Mouse (Mus musculus) inflammation-experienced regulatory T-cells, adult 6 months (primary cell): ENCODE measurements at regions not wholly inside any gene's neighbourhood (a gene's known extent, or its start where the extent isn't known, plus 50 kb on each side); places are given as distances from the start of the nearest gene placed in this dataset.

Experiments used
- ATAC-seq: one replicate; pipeline ENCODE4 v1.8.0; 2017

DNA sequence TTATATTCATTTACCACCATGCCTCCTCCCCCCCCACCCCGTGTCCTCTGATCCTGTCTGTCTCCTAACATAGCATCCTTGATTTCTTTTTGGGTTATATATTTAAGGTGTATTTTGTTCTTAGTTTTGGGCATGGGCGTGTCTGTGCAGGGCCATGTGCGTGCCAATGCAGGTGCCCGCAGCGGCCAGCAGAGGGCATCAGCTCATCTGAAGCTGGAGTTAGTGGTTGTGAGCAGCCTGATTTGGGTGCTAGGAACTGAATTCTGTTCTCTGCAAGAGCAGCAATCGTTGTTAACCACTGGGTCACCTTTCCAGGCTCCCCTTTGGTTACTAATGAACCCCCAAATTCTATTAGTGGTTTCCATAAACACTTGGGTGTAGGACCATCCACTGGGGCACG is 167.5 kb upstream of the Zfp64 start:
- ATAC-seq, result no peak

DNA sequence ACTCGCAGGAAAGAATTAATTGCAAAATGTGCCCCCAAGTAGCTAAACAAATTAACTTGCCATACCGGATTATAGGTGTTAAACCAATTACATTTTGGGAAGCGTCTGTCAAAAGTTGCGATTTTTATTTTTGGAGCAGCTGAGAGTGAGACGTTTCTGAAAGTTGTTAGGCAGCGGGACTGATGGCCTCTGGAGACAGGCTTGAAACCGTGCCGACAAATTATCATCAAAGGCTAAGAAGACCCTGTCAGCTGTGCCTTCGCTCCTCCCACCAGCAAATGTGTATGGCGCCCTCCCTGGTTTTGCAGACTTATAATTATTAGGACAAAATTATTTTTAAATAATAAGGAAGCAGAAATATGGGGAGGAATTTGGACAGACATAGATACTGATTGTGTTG is 161.5 kb upstream of the Zfp64 start:
- no peak for ATAC-seq

DNA sequence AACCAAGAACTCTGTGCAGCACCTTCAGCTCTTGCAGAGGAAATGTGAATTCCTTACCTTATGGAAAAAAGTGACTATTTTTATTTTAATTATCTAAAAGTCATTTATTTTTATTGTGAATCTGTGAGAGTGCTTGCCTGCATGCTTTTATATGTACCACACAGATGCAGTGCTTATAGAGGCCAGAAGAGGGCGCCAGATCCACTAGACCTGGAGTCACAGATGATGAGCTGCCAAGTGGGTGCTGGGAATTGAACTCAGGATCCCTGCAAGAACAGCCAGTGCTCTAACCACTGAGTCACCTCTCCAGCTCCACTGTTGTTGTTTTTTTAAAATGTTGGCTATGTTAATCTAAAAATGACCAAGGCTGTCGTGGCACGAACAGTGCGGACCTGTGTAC is 153.7 kb upstream of the Zfp64 start:
- no peak for ATAC-seq

DNA sequence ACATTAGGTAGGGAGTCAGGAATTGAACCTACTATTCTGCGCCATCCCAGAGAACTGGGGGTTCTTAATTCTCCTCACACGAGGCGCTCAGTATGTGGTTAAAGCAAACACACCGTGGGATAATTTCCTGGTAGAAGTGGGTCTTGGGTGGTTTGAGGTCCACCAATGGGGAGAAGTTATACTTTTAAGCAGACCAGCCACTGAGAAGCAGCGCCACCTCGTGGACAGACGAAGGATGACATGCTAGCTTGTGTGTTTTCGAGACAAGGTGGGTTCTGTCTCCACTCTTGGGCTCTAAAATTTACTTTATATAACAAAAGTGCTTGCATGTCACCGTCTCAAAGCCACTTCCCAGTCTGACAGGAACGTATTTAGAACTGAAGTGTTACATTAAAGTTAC is 152.7 kb upstream of the Zfp64 start:
- no peak for ATAC-seq

DNA sequence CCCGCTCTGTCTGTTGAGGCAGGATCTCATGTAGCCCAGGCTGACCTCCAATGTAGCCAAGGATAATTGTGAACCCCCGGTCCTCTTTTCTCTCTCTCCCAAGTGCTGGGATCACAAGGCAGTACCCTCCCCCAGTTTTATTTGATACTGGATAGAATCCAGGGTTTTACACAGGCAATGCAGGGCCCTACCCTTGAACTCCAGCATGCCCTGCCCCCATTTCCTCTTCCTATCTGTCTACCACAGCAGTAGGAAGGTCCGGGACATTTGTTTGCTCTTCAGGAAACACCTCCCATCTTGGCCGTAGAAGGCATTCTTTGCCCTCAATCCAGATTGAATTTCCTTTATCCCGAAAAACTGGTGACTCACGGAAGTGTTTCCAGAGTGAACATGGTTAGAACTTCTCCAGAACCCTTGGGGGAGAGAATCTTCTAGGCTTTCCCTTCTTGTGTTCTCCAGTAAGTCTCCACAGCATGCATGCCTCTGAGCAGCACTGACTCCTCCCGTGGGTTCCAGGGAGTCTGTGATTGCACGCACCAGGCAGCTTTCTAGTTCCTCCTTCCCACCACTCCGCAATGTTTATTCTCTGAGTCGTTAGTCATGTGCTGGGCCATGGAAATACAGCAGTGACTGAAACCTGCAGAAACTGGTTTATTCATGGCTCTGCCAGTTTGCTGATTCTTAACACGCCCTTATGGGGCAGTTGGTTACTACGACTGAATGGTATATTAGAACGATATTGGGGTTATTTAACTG is 146.3 kb upstream of the Zfp64 start:
- ATAC-seq, result no peak

DNA sequence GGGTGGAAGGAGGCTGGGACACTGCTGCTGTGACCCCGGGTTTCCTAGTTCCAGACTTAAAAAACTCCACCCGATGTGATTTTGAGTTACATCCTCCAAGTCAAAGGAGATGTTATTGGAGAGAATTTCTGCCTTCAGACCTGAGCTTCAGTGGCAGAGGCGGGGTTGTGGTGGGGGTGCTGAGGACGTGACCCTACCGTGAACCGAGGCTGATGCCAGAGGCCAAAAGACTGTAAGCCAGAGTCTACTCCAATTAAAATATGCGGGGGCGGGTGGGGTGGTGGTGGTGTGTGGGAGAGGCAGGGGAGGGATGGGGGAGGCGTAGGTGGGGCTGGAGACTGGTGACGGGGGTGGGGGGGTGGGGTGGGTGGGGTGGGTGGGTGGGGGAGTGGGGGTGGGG is 145.1 kb upstream of the Zfp64 start:
- ATAC-seq, result no peak

DNA sequence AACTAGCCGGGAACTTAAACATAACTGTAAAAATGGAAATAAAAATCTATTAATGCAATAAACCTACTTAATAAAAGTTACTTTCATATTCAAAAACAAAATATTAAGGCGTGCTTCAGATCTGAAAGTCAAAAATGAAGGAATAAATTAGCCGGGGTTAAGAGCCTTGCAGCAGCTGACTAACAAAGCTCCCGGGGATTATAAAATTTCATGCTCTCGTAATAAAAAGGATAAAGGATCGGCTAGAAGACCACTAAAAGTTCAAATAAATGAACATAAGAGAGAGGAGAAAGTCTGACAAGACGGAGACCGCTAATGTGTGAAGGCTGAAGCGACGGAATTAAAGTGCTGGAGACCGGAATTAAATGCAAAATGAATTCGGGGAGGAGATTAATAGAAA is 144.3 kb upstream of the Zfp64 start:
- no peak for ATAC-seq

DNA sequence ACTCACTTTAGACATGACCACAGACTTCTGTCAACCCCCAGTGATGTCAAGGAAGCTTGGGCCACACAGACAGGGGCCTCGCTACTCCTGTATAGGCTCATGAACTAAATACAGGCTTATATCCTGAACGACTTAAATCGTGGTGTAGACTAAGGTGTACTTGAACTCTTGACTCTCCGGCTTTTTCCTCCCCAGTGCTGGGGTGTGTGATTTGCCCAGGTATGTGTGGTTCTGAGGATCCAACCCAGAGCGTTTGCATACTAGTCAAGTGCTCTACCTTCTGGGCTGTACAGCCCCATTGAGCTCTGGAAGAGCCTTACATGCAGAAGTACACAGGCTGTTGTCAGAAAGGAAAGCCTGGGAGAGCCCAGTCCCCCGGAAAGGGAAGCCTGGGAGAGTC is 143.2 kb upstream of the Zfp64 start:
- no peak for ATAC-seq

DNA sequence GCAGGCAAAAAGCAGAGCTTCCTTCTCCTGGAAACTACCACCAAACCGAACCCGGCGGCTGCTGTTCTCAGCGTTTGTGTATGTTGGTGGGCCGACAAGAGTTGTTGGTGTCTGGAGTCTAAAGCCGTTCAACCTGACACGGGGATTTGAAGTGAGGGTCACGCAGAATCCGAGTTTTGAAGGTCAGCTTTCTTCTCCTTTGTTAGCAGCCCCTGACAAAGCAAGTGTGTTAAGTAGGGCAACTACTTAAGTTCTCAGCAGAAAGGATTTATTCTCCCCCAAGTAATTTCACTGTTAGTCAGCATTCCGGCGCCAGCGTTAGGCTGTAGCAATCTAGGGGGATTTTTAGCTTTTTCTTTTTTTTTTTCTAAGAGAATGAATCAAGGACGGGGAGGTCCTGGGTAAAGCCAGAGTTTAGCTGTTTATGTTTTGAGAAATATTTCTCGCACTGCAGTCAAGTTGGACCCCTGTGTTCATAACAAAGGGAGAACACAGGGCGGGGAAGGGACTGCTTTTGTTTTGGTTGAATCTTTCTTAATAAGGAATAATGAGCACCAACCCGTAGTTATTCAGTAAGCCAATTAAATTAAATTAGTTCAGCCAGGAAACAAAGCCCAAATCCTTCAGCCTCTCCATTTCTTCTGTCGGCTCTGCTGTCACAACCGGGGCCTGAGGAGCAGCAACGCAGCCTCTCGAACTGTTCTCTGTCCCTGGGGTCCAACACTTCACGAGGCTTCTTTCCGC is 138.8 kb upstream of the Zfp64 start:
- ATAC-seq, result no peak

DNA sequence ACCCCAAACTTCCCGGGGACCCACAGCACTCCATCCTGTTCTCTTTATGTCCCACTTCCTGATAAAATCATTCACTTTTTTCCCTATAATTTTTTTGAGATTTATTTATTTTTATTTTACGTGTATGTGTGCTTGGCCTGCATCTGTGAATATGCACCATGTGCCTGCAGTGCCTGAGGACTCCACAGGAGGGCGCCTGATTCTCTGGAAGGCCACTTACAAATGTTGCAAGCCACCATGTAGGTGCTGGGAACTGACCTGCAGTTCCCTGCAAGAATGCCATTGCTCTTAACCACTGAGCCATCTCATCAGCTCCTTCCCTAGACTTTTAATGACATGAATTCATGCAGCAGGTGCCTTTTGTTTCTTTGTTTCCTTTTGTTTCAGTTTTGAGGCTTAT is 134.9 kb upstream of the Zfp64 start:
- ATAC-seq, result no peak

DNA sequence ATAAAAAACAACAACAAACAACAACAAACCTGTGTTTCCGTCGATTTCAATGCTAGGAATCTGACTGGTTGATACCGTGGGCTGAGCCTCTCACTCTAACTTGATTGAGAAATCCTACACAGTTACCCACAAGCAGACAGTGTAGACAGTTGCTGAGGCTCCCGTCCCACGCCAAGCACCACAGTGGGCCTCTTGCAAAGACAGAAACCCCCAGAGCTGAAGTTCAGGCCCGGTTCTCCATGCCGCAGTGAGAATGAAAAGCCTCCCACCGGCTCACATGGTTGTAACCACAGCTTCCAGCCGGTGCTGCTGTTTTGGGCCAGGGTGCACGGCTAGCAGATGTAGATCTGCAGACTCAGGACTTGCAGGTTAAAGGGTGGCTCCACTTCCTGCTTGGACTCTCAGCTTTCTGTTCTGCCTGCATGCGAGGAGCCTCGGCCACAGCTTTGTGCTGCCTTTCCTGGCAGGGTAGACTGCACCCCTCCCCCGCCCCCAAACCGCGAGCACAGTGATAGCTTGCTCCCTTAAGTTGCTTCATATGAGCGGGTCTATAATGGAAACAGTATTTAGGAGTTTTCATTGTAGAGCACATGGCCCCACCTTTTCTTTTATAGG is 133.6 kb upstream of the Zfp64 start:
- peak; percentile 73 for ATAC-seq

DNA sequence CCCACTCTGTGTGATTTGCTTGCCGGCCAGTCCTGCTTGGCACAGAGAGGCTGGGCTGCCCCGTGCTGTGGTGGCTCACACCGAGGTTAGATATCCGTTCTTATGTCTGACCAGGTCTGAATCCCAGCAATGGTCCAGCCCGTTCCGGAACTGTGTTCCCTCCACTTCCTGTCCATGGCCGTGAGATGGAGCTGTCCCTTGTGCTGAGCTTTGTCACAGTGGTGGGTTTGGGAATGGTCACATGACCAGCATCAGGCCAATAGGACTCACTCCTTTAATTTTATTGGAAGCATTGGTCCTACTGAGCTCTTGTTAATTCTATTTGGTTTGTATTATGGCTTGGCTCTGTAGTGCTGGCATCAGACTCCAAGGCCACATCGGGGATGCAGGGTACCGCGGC is 132.9 kb upstream of the Zfp64 start:
- no peak for ATAC-seq

DNA sequence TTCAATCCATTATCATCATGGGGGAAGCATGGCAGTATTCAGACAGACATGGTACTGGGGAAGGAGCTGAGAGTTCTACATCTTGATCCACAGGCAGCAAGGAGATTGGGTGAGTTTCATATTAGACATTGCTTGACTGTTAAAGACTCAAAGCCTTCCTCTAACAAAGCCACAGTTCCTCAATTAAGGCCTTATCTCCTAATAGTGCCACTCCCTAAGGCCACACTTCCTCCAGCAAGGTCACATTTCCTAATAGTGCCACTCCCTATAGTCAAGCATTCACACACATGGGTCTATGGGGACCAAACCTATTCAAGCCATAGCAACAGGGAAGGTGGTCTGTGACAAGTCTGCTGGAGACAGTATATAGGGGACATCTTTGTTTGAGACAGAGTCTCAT is 115.9 kb upstream of the Zfp64 start:
- ATAC-seq, result no peak

DNA sequence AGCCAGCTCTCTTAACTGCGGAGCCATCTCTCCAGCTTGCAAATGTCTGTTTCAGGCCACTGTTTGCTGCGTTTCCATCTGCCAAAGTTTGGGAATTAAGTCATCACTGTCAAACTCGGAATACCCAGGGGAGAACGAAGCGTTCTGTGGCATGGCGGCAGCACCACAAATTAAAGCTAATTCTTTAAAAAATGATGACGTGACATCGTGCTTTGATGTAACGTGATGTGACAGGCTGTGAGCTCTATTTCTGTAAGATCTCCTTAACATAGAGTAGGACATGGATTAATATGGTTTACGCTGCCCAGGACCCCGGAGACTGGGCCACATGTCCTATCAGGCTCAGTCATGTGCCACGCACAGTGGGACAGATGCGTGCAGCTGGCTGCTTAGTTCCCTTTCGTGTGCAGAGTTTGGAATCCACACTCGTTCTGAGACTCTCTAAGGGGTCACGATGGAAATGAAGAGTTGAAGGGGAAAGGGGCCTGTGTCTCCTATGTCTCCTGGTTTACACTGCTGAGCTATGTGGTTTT is 109.8 kb upstream of the Zfp64 start:
- no peak for ATAC-seq

DNA sequence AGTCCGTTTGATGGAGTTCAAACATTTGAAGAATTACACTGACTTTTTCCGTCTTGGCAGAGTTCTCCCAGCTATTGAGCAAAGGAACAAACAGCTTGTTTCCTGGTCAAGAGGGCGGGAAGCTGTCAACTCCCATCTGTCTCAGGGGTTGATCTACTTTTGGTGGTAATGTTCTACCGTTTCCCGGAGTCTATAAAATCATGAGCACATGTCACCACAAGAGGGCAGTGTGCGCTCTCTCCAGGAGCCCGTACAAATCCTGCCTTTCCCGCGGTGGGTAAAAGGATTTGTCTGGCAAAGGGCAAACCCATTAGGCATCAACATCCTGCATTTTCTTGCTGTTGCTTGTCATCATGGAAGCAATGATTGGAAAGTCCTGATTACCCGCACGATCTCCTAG is 106.1 kb upstream of the Zfp64 start:
- no peak for ATAC-seq

DNA sequence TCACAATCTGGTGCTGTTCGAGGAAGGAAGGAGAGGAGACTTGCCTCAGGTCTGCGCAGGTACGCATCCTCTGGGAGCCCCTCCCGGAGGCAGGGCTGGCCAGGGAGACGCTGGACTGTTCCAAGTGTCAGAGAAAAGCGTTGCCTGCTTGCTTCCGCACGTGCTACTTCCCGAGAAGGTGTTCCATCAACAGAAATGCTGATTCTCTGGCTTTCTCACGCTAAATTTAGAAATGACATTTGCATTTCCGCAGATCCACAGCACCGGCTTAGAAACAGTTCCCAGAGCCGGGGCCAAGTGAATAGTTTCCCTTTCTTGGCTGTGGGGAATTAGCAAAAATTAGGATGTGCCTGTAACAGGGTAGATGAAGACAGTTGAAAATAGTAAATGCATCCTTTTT is 105.1 kb upstream of the Zfp64 start:
- no peak for ATAC-seq

DNA sequence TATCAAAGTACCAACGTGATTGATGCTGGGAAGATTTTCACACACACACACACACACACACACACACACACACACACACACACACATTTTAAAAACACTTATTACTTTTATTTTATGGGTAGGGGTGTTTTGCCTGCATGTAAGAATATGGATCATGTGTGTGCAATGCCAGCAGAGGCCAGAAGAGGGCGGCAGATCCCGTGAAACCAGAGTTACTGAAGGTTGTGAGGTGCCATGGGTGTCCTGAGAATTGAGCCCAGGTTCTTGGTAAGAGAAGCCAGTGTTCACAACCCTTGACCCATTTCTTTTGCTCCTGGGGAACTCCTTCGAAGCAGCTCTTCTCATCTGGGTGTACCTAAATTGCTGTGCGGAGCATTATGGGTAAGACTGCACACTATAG is 102.4 kb upstream of the Zfp64 start:
- ATAC-seq, result no peak

DNA sequence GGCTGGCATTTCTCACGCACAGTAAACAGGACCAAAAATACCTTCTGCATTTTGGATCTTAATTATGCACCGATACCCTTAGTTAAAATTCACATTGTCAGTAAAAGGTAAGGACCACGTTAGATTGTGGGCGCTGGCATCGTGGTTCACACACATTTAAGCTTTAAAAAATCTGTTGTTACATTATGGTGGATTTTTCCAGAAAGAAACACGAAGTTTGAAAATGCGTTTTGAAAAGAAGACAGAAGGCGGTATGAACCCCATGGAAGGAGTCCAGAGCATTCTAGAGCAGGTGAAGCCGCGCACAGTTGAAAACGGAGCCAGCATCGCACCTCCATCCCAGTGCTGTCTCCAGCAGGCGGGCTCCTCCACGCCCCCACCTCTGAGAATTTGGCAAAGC is 94.6 kb upstream of the Zfp64 start:
- no peak for ATAC-seq

DNA sequence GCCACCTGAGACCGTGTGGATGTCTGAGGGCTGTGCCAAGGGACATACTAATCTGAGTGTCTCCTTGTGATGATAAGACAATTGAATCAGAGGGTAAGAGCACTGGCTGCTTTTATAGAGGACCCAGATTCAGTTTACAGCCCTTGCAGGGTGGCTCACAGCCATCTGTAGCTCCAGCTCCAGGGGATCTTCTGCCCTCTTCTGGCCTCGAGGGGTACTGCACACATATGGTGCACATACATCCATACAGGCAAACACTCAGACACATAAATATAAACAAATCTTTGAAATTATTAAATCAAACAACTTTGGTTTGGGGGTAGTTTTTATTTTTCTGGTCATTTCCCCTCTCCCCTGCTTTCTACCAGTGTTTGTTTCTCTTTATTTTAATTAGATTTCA is 86.4 kb upstream of the Zfp64 start:
- no peak for ATAC-seq

DNA sequence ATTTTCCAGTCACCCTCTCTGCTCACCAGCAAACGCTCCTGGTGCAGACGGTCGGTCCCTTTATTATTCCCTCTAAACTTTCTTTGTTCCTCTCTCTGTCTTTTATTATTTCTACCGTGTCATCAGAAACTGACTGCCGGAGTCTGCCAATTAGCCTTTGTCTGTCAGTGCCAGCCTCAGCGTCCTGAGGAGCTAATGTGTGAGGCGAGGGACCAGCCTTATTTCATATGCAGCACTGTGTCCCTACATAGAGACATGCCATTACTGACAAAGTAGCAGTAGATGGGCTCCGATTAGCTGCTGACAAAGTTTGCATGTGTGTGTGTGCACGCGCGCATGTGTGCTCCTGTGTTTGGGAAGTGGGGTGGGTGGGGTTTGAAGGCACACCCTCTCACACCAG is 82.6 kb upstream of the Zfp64 start:
- ATAC-seq, result no peak

DNA sequence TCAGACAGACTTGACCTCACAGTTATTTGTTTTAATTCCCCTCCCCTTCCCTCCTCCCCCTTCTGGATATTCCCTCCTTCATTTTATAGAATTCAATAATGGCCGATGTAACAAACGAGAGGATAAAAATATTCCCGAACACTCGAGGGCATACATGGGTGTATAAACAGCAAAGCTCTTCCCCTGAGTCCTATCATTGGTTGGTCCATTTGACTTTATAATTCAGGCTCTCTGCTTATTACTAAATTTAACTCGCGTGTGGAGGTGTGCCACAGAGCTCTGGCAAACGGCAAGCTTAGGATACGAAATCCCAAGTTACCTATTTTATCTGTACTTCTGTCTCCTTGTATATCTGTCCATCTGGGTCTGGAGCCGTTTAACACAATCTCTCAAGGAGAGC is 82.1 kb upstream of the Zfp64 start:
- no peak for ATAC-seq

DNA sequence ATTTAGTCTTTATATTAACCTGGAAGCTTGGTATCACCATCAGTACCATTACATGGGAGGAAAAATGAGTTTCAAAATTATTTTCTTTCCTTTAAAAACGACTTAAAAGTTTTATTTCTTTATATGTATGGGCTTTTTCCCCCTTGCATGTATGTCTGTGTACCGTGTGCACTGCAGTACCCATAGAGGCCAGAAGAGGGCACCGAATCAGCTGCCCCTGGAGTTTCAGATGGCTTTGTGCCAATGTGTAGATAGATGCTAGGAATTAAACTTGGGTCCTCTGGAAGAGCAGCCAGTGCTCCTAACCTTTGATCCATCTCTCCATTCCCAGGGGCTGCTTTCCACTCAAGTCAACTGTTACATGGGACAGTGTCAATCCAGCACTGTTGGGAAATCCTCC is 79.9 kb upstream of the Zfp64 start:
- ATAC-seq, result no peak

DNA sequence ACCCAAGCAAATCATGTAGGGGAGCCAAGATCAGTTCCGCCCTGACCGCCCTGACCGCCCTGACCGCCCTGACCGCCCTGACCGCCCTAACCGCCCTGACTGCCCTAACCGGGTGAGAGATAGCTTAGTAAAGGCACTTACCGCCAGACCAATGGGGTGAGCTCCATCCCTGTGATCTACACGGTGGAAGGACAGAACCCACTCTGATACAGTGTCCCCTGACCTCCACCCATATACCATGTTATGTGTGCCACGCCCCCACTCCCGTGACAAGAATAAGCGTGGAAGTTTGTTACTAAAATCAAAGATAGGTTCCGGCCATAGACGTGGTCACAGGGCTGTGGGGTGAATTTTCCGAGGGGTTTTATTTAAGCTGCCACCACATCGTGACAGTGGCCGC is 78.6 kb upstream of the Zfp64 start:
- ATAC-seq, result no peak

DNA sequence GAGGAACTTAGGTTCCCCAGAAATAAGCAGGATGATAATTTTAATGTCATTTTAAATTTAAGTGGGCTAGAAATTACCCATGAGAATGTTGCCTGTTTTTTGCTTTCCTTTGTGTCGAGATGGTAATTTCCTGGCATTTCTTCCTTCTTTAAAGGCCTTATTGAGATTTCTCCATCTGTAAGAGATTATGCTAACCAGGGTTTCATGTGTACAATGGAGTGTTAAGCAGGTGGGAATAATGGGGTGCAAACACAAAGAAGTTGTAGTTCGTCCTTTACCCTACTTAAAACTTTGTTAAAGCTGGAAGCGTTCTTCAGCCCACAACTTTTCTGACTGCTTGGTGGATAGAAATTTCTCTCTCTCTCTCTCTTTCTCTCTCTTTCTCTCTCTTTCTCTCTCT is 77.8 kb upstream of the Zfp64 start:
- no peak for ATAC-seq
